Mouse (Mus musculus): ENCODE data around the gene Gatc. TPM values are rescaled to one million over a fixed set of nuclear protein-coding genes. Genes with fewer than 3 reads are reported as not detected.

Gatc gene
- 29.5 and 32.5 TPM in 2 replicates for polyA plus RNA-seq (2012; rRNA removed)

GRCm38 (mm10) chr5:115340577-115341313 lies at the start of gene Gatc, which contains the start of gene Triap1:
Gene Gatc (minus strand): TSS chr5:115341178.
Gene Triap1 (plus strand): TSS chr5:115341225.

GRCm38 (mm10) chr5:115348546-115349224 lies 7.7 kb upstream of the Gatc start, which contains the start of gene Cox6a1:
Gene Cox6a1 (minus strand): TSS chr5:115348981.

GRCm38 (mm10) chr5:115326875-115327609 lies 13.9 kb downstream of the Gatc start, which contains the start of gene Srsf9:
Gene Srsf9 (plus strand): TSS chr5:115327177.

GRCm38 (mm10) chr5:115300792-115301614 lies 40.0 kb downstream of the Gatc start, which contains the start of gene Dynll1:
Gene Dynll1 (minus strand): TSS chr5:115300999.

Other genes with a start within 250 kb of the Gatc start
- 0.21 and 0.31 TPM in 2 replicates for gene Gm10401, start 242.9 kb downstream of the Gatc start, polyA plus RNA-seq (2012; rRNA removed)
- gene Acads, start 221.8 kb downstream of the Gatc start, polyA plus RNA-seq (2012; rRNA removed) = 14.5 and 16.4 TPM in 2 replicates
- gene Unc119b, start 206.2 kb downstream of the Gatc start, polyA plus RNA-seq (2012; rRNA removed) = 35.1 and 37.4 TPM in 2 replicates
- 61.9 and 66.2 TPM in 2 replicates for gene Mlec, start 183.0 kb downstream of the Gatc start, polyA plus RNA-seq (2012; rRNA removed)
- 54.7 and 57.3 TPM in 2 replicates for gene Cabp1, start 146.8 kb downstream of the Gatc start, polyA plus RNA-seq (2012; rRNA removed)
- 62.9 and 64.4 TPM in 2 replicates for gene Pop5, start 105.3 kb downstream of the Gatc start, polyA plus RNA-seq (2012; rRNA removed)
- gene Rnf10, start 68.3 kb downstream of the Gatc start, polyA plus RNA-seq (2012; rRNA removed) = 171 and 186 TPM in 2 replicates
- gene Coq5, start 61.5 kb downstream of the Gatc start, polyA plus RNA-seq (2012; rRNA removed) = 21.0 and 23.5 TPM in 2 replicates
- gene Dynll1, start 40.2 kb downstream of the Gatc start, polyA plus RNA-seq (2012; rRNA removed) = 921 and 931 TPM in 2 replicates
- gene Srsf9, start 14.0 kb downstream of the Gatc start, polyA plus RNA-seq (2012; rRNA removed) = 77.3 and 91.8 TPM in 2 replicates
- gene Triap1, start within 50 bp of the Gatc start, polyA plus RNA-seq (2012; rRNA removed) = 35.5 and 37.2 TPM in 2 replicates
- 1,710 and 1,793 TPM in 2 replicates for gene Cox6a1, start 7.8 kb upstream of the Gatc start, polyA plus RNA-seq (2012; rRNA removed)
- 92.7 and 109 TPM in 2 replicates for gene Msi1, start 88.4 kb upstream of the Gatc start, polyA plus RNA-seq (2012; rRNA removed)
- not detected in 2 replicates for gene Pla2g1b, start 125.1 kb upstream of the Gatc start, polyA plus RNA-seq (2012; rRNA removed)
- 83.0 and 85.9 TPM in 2 replicates for gene Sirt4, start 143.5 kb upstream of the Gatc start, polyA plus RNA-seq (2012; rRNA removed)
- gene Pxn, start 165.5 kb upstream of the Gatc start, polyA plus RNA-seq (2012; rRNA removed) = 36.4 and 36.6 TPM in 2 replicates
- 1,856 and 1,929 TPM in 2 replicates for gene Rplp0, start 218.3 kb upstream of the Gatc start, polyA plus RNA-seq (2012; rRNA removed)
- gene Gcn1l1, start 224.1 kb upstream of the Gatc start, polyA plus RNA-seq (2012; rRNA removed) = 36.1 and 41.9 TPM in 2 replicates